Mouse (Mus musculus): ENCODE results near the gene Il17rd. TPM values are rescaled to one million over a fixed set of nuclear protein-coding genes. Genes with fewer than 3 reads are reported as not detected.

Il17rd gene
- total and polyA plus RNA-seq, 3 experiments, result 0.04 TPM; not detected in 2

GRCm38 (mm10) chr14:27043416-27043815 lies 4.7 kb downstream of the Il17rd start:
- Histone ChIP-seq H3K9me3 (replicated peaks; ENCODE audit: insufficient read depth, low read length) (no peaks in the 10 kb centered on the region), H3K4me3 (ENCODE audit: control insufficient read depth in 1 of 2, insufficient read depth in 1 of 2, low read depth in 2 of 2, low read length in 2 of 2) (no peak overlapping the region), H3K27me3 (ENCODE audit: control insufficient read depth in 1 of 2, insufficient read depth in 2 of 2, low read length in 2 of 2) (no peaks in the 10 kb centered on the region; a peak in 3 of 4 replicates), H3K4me1 (ENCODE audit: control insufficient read depth in 1 of 2, insufficient read depth in 2 of 2, low read length in 2 of 2) (no peaks in the 10 kb centered on the region), H3K9ac (ENCODE audit: control insufficient read depth, low read depth, low read length, poor library complexity, severe bottlenecking) (no peak overlapping the region), H3K27ac (ENCODE audit: control insufficient read depth, low read depth, low read length) (no peak overlapping the region), H3K79me2 (ENCODE audit: control insufficient read depth, insufficient read depth, low read length, poor library complexity) (no peaks in the 10 kb centered on the region), H3K36me3 (ENCODE audit: control insufficient read depth in 1 of 2, insufficient read depth in 2 of 2, low read length in 2 of 2) (no peaks in the 10 kb centered on the region)
- no peak for DNase-seq (ENCODE audit: low read depth, low spot score)
- TF ChIP-seq NELFE (IDR thresholded peaks at IDR 0.05; ENCODE audit: low read depth, low read length) (no peak), ZC3H11A (IDR thresholded peaks at IDR 0.05; ENCODE audit: low read depth, low read length) (no peak), MYB (IDR thresholded peaks at IDR 0.05; ENCODE audit: low read depth, low read length) (no peak), GATA1 (IDR thresholded peaks at IDR 0.05; ENCODE audit: low read depth, low read length) (no peak), TAL1 (IDR thresholded peaks at IDR 0.05; ENCODE audit: low read length) (no peak), RCOR1 (IDR thresholded peaks at IDR 0.05; ENCODE audit: low read depth, low read length) (no peak), MAZ (IDR thresholded peaks at IDR 0.05; ENCODE audit: low read depth, low read length) (no peak), POLR2A (IDR thresholded peaks at IDR 0.05; ENCODE audit: control insufficient read depth in 1 of 2, insufficient read depth in 1 of 2, low read depth in 1 of 2, low read length in 2 of 2, poor library complexity in 1 of 2) (no peak), ELF1 (IDR thresholded peaks at IDR 0.05; ENCODE audit: low read depth, low read length) (no peak), E2F4 (IDR thresholded peaks at IDR 0.05; ENCODE audit: borderline replicate concordance, low read depth, low read length) (no peak), USF1 (IDR thresholded peaks at IDR 0.05; ENCODE audit: low read depth, low read length) (no peak), CTCF (IDR thresholded peaks at IDR 0.05 in 2 of 3, conservative IDR thresholded peaks at IDR 0.05 in 1 of 3; ENCODE audit: control insufficient read depth in 1 of 3, insufficient read depth in 1 of 3, low read depth in 2 of 3, low read length in 3 of 3, poor library complexity in 1 of 3, severe bottlenecking in 1 of 3) (no peak), MYC (IDR thresholded peaks at IDR 0.05; ENCODE audit: low read depth, low read length) (no peak), KAT2A (conservative IDR thresholded peaks at IDR 0.05; ENCODE audit: low read depth, low read length) (no peak)

DNA sequence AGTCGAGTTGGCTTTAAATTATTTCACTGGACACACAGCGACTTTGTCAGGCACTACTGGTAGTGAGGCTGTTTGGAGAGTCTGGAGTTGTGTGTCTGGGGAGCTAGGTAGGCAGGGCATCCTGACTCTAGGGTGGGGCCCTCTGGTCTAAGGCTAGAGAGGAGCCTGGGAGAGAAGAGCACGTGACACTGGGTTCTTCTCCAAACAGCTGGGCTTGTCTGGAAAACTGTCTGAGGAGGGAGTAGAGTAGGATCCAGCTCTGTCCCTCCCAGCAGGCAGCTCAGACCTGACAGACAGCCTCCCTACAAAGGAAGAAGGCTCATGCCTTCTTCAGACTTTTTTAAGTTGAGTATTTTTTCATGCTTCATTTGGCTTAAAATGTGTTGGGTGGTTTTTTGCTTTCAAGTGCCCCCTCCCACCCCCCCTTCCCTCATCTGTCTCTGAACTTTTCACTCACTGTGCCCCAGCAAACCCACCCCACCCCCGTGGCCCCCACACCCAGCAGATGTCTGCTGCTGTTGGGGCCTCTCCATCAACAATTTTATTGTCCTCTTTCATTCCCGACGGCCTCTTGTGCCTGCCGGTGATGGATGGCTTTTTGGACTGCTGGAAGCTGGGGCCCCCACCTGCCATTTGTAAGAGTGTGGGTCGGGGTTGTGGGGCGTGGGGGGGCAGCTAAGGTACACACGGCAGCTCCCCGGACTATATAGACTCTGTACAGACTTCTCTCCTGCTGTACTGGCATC lies 5.7 kb downstream of the Il17rd start:
- Histone ChIP-seq H3K9ac (ENCODE audit: control insufficient read depth, low read depth, low read length, poor library complexity, severe bottlenecking) (no peak overlapping the region), H3K4me3 (ENCODE audit: control insufficient read depth in 1 of 2, insufficient read depth in 1 of 2, low read depth in 2 of 2, low read length in 2 of 2) (no peak overlapping the region), H3K36me3 (ENCODE audit: control insufficient read depth in 1 of 2, insufficient read depth in 2 of 2, low read length in 2 of 2) (no peaks in the 10 kb centered on the region), H3K4me1 (ENCODE audit: control insufficient read depth in 1 of 2, insufficient read depth in 2 of 2, low read length in 2 of 2) (no peaks in the 10 kb centered on the region), H3K27ac (ENCODE audit: control insufficient read depth, low read depth, low read length) (no peak overlapping the region), H3K27me3 (ENCODE audit: control insufficient read depth in 1 of 2, insufficient read depth in 2 of 2, low read length in 2 of 2) (no peaks in the 10 kb centered on the region; a peak in 4 of 4 replicates), H3K79me2 (ENCODE audit: control insufficient read depth, insufficient read depth, low read length, poor library complexity) (no peaks in the 10 kb centered on the region), H3K9me3 (replicated peaks; ENCODE audit: insufficient read depth, low read length) (no peaks in the 10 kb centered on the region)
- TF ChIP-seq CHD1 (IDR thresholded peaks at IDR 0.05; ENCODE audit: low read depth, low read length) (no peak), ZMIZ1 (IDR thresholded peaks at IDR 0.05; ENCODE audit: low read depth, low read length) (no peak), SMC3 (IDR thresholded peaks at IDR 0.05; ENCODE audit: low read depth, low read length) (no peak), CHD2 (IDR thresholded peaks at IDR 0.05; ENCODE audit: low read length) (no peak), CTCF (IDR thresholded peaks at IDR 0.05 in 2 of 3, conservative IDR thresholded peaks at IDR 0.05 in 1 of 3; ENCODE audit: control insufficient read depth in 1 of 3, insufficient read depth in 1 of 3, low read depth in 2 of 3, low read length in 3 of 3, poor library complexity in 1 of 3, severe bottlenecking in 1 of 3) (no peak), MYC (IDR thresholded peaks at IDR 0.05; ENCODE audit: low read depth, low read length) (no peak), HCFC1 (IDR thresholded peaks at IDR 0.05; ENCODE audit: low read depth, low read length) (no peak), BHLHE40 (IDR thresholded peaks at IDR 0.05; ENCODE audit: borderline replicate concordance, low read depth, low read length) (no peak), MXI1 (IDR thresholded peaks at IDR 0.05; ENCODE audit: low read depth, low read length) (no peak), NRF1 (IDR thresholded peaks at IDR 0.05; ENCODE audit: insufficient read depth, low read depth, low read length, poor library complexity, severe bottlenecking) (no peak), NELFE (IDR thresholded peaks at IDR 0.05; ENCODE audit: low read depth, low read length) (no peak), GABPA (IDR thresholded peaks at IDR 0.05; ENCODE audit: low read depth, low read length) (no peak), RCOR1 (IDR thresholded peaks at IDR 0.05; ENCODE audit: low read depth, low read length) (no peak), MAZ (IDR thresholded peaks at IDR 0.05; ENCODE audit: low read depth, low read length) (no peak), POLR2AphosphoS5 (IDR thresholded peaks at IDR 0.05; ENCODE audit: borderline replicate concordance, low read depth, low read length) (no peak), KAT2A (conservative IDR thresholded peaks at IDR 0.05; ENCODE audit: low read depth, low read length) (no peak), ZKSCAN1 (IDR thresholded peaks at IDR 0.05; ENCODE audit: low read depth, low read length) (no peak)
- DNase-seq (ENCODE audit: low read depth, low spot score), result no peak
